Mouse (Mus musculus): ENCODE measurements at regions not wholly inside any gene's neighbourhood (a gene's known extent, or its start where the extent isn't known, plus 50 kb on each side); places are given as distances from the start of the nearest gene placed in this dataset.

GRCm38 (mm10) chr5:100991626-100992025 lies 146.1 kb downstream of the Gpat3 start:
- peak; percentile 6 for DNase-seq (ENCODE audit: low spot score)

GRCm38 (mm10) chr5:100982573-100982936 lies 137.0 kb downstream of the Gpat3 start:
- DNase-seq (ENCODE audit: low spot score) = no peak

- no peak for DNase-seq (ENCODE audit: low spot score)
These were observed 136.5 kb downstream of the Gpat3 start for GRCm38 (mm10) chr5:100981849-100982572.

- DNase-seq (ENCODE audit: low spot score) = no peak
These were observed 131.2 kb downstream of the Gpat3 start for GRCm38 (mm10) chr5:100976736-100977135.

GRCm38 (mm10) chr5:100951210-100951609 lies 105.7 kb downstream of the Gpat3 start:
- no peak for DNase-seq (ENCODE audit: low spot score)
